Mouse (Mus musculus): ENCODE data around the gene Clec4g.
"Not testable (repeated sequence)": the region's sequence is repeated elsewhere in the genome, so short reads cannot be mapped to it uniquely, and the experiment has no call there.

The Clec4g gene

GRCm38 (mm10) chr8:3720551-3720950 is at the start of gene Clec4g:
Gene Clec4g (minus strand): TSS chr8:3720651.
- DNase-seq (ENCODE audit: low read depth, low spot score) = no peak

GRCm38 (mm10) chr8:3768641-3769040 is 48.2 kb upstream of the Clec4g start:
- DNase-seq (ENCODE audit: low read depth, low spot score) = not testable (repeated sequence)

- peak; percentile 70 for DNase-seq (ENCODE audit: low read depth, low spot score)
These were observed 33.9 kb upstream of the Clec4g start for GRCm38 (mm10) chr8:3754261-3754850.

- no peak for DNase-seq (ENCODE audit: low read depth, low spot score)
These were observed 28.3 kb upstream of the Clec4g start, which contains the start of gene Cd209a for GRCm38 (mm10) chr8:3748761-3749160. Gene Cd209a (minus strand): TSS chr8:3748984.

GRCm38 (mm10) chr8:3736947-3737346 is 16.5 kb upstream of the Clec4g start:
- no peak for DNase-seq (ENCODE audit: low read depth, low spot score)

GRCm38 (mm10) chr8:3735599-3735998 is 15.1 kb upstream of the Clec4g start:
- DNase-seq (ENCODE audit: low read depth, low spot score) = no peak

- no peak for DNase-seq (ENCODE audit: low read depth, low spot score)
These were observed 13.6 kb upstream of the Clec4g start for GRCm38 (mm10) chr8:3734084-3734483.

GRCm38 (mm10) chr8:3721041-3721440 is 590 bp upstream of the Clec4g start:
- no peak for DNase-seq (ENCODE audit: low read depth, low spot score)

GRCm38 (mm10) chr8:3718559-3718958 is 1.9 kb downstream of the Clec4g start:
- DNase-seq (ENCODE audit: low read depth, low spot score) = peak; percentile 6

- DNase-seq (ENCODE audit: low read depth, low spot score) = no peak
These were observed 3.0 kb downstream of the Clec4g start for GRCm38 (mm10) chr8:3717321-3717954.

GRCm38 (mm10) chr8:3711646-3712045 is 8.8 kb downstream of the Clec4g start:
- no peak for DNase-seq (ENCODE audit: low read depth, low spot score)

- no peak for DNase-seq (ENCODE audit: low read depth, low spot score)
These were observed 10.1 kb downstream of the Clec4g start for GRCm38 (mm10) chr8:3710312-3710711.

- no peak for DNase-seq (ENCODE audit: low read depth, low spot score)
These were observed 12.8 kb downstream of the Clec4g start for GRCm38 (mm10) chr8:3707611-3708010.

GRCm38 (mm10) chr8:3705711-3706110 is 14.7 kb downstream of the Clec4g start:
- DNase-seq (ENCODE audit: low read depth, low spot score) = no peak

GRCm38 (mm10) chr8:3701491-3701890 is 19.0 kb downstream of the Clec4g start:
- no peak for DNase-seq (ENCODE audit: low read depth, low spot score)

GRCm38 (mm10) chr8:3694121-3694520 is 26.3 kb downstream of the Clec4g start, which contains the start of gene Fcer2a:
Gene Fcer2a (minus strand): TSS chr8:3694175.
- DNase-seq (ENCODE audit: low read depth, low spot score) = no peak

- DNase-seq (ENCODE audit: low read depth, low spot score) = no peak
These were observed 29.7 kb downstream of the Clec4g start for GRCm38 (mm10) chr8:3690774-3691173.

GRCm38 (mm10) chr8:3687537-3687936 is 32.9 kb downstream of the Clec4g start:
- DNase-seq (ENCODE audit: low read depth, low spot score) = no peak

GRCm38 (mm10) chr8:3685422-3685821 is 35.0 kb downstream of the Clec4g start:
- no peak for DNase-seq (ENCODE audit: low read depth, low spot score)

GRCm38 (mm10) chr8:3684530-3684929 is 35.9 kb downstream of the Clec4g start:
- DNase-seq (ENCODE audit: low read depth, low spot score) = no peak

- DNase-seq (ENCODE audit: low read depth, low spot score) = no peak
These were observed 36.9 kb downstream of the Clec4g start for GRCm38 (mm10) chr8:3683408-3684176.

GRCm38 (mm10) chr8:3682435-3682834 is 38.0 kb downstream of the Clec4g start:
- DNase-seq (ENCODE audit: low read depth, low spot score) = no peak

- DNase-seq (ENCODE audit: low read depth, low spot score) = no peak
These were observed 40.8 kb downstream of the Clec4g start for GRCm38 (mm10) chr8:3679656-3680055.

Measured in retina, postnatal 7 days (tissue).